Mouse (Mus musculus): ENCODE measurements around the gene Arrdc5.
A peak's percentile ranks its signal among the peaks of the same experiment; 100 is the strongest.

Arrdc5 gene

DNA sequence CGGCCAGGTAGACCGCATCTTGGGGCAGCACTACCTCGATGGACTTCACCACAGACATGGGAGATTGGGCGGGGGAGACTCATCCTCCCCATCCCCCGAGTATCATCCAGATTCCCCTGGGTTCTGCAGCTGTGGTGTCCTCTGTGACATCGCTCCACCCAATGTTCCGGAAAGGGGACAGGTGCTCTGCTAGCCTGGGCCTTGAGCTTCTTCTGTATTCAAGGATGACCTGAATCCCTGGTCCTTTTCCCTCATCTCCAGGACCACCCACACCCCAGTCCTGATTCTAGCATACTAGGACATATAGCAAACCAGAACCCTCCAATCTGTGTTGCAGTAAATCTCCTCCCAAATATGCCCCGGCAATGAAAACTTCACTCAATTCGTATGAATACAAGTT lies at the start of gene Arrdc5:
Gene Arrdc5, minus strand, starts transcription at position 101 of the 400 bp plus-strand sequence.
- DNase-seq (ENCODE audit: low read depth, low spot score): no peak

DNA sequence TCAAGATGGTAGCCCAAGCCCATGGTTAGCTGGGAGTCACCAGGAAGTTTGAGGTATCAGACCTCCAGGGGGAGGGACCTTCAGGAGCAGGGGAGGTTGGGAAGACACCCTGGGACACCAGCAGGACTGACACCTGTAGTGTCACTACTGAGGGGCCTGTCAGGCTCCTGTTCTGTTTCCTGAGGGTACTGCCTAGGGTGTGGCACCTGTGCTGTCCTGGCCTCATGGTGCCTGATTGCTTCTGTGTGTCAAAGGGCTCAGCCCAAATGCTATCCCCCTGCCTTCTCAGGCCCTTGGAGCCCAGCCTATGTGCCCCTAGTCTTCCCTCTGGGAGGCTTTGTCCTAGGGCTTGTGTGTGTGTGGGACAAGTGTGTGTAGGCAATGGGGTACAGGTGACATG lies 48.5 kb upstream of the Arrdc5 start:
- no peak for DNase-seq (ENCODE audit: low read depth, low spot score)

DNA sequence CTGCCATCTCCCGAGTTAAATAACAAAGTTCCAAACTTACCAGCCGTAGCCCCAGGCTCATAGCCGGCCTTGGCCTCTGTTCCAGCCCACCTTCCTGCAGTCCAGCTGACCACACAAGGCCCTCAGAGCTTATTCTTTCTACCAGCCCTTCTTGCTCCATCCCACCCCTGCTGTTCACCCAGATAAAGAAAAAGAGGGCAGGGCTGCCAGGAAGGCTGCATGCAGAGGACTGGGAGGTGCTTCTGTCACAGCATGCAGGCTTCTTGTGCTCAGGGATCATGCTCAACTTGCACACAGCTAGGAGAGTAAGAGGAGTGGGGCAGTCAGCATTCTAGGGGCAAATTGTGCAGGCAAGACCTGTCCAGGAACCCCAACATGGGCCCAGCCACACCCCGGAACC lies 48.0 kb upstream of the Arrdc5 start:
- no peak for DNase-seq (ENCODE audit: low read depth, low spot score)

DNA sequence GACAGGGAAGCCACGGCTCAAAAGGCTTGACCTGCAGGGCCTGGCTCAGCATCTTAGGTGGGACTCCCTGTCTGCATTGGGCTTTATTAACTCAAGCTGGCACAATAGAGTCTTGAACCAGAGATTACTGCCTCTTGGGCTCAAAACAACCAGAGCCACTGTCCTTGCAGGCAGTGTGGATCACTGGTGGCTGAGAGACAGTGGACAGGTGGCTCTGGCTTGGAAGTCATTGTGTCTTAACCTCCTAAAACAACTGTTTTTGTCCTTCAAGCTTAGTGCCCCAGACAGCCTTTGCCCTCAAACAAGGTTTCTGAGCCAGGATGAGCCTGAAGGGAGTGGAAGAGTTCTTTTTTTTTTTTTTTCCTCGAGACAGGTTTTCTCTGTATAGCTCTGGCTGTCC lies 45.3 kb upstream of the Arrdc5 start:
- no peak for DNase-seq (ENCODE audit: low read depth, low spot score)

DNA sequence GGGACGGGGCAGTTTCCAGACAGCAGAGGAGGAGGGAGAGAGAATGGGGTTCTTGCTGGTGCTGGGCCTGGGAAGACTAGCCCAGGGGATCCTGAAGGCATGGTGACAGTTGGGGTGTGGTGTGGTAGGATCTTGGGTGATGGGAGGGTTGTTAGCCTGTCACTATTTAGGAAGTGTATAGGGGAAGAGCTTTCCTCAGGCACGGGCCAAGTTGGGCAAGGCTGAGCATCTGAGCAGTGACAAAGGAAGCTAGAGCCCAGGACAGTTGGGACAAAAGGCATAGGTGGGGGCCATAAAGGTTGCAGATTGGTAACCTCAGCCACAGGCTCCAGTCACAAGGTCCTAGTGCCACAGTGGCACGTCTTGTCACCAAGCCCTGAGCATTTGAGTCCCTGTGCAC lies 43.4 kb upstream of the Arrdc5 start:
- no peak for DNase-seq (ENCODE audit: low read depth, low spot score)

DNA sequence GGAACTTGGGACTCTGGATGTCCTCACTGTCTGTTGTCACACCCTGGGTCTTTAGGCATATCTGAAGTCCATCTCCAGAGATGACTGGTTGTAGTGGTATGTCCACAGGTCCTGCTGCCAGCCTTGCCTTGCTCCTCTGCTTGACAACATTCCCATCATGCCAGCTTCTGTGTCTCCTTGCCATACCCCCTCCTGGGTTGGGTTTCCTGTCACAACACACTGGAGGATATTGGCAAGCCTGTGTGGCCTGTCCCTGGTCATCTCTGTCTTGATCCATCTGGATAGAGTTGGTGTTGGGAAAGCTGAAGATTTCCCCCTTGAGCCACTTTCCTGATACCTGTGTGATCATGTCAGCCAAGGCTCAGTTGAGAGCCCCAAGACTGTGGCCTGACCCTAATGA lies 40.6 kb upstream of the Arrdc5 start:
- DNase-seq (ENCODE audit: low read depth, low spot score): no peak

DNA sequence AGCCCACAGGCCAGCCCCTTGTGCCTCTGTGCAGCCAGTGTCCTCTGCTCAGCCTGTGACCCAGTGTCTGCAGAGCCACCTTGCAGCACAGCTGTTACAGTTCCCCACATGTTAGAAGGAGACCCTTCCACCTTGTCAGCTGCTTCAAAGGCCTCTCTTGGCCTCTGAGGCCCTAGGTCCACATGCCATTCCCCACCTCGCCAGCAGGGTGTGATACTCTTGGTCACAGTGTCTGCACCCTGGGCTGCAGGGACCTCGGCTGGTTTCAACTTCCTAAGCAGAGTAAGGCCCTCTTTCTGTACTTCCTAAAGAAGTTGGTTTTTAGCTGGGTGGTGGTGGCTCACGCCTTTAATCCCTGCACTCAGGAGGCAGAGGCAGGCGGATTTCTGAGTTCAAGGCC lies 38.8 kb upstream of the Arrdc5 start:
- peak; percentile 58 for DNase-seq (ENCODE audit: low read depth, low spot score)

DNA sequence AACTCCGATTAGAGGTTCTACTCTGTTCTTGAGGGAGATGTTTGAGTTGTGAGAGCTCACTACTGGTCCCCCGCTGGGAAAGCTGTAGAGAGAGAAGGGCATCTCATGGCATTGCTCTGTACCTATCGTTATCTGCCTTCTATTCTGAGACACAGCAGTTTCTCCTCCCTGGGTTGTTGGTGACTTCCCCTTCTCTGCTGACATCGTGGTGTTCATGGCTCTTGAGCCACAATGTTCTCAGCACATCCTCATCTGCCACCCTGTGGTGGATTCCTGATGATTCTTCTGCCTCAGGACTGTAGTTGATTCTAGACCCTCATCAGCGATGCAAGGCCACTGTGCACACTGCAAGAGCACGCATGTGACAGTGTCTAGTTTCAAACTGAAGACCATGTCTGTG lies 37.7 kb upstream of the Arrdc5 start:
- no peak for DNase-seq (ENCODE audit: low read depth, low spot score)

DNA sequence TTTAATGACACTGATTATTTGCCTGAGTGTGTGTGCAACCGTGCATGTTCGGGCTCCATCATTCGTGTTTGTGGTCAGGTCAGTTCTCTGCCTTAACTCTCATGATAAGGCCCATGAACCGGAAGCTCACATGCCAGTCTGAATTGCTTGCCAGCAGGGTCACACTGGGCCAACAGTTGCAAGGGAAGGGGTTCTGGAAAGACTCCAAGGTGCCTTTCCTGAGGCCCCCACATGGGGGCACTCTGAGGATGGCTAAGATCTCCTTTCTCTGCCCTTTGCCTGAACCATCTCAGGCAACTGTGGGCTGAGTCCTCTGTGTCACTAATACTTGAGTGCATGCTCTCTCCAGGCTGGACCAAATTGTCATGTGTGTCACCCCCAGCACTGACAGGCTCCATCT lies 37.1 kb upstream of the Arrdc5 start:
- peak; percentile 67 for DNase-seq (ENCODE audit: low read depth, low spot score)

DNA sequence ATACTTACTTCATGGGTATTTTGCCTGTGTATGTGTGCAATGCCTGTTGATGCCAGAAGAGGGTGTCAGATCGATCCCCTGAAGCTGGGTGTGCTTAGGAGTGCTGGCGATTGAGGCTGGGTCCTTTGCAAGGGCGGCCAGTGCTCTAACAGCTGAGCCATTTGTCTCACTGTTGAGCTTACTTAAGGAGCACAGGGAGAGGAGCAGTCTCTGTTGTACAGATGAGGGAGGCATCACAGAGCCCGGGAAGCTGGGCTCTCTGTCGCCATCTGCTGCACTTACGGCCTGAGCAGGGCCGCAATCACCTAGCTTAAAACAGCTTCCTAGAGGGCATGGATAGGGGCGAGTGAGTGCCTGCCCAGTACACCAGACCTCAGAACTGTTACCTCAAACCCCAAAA lies 32.9 kb upstream of the Arrdc5 start:
- no peak for DNase-seq (ENCODE audit: low read depth, low spot score)

DNA sequence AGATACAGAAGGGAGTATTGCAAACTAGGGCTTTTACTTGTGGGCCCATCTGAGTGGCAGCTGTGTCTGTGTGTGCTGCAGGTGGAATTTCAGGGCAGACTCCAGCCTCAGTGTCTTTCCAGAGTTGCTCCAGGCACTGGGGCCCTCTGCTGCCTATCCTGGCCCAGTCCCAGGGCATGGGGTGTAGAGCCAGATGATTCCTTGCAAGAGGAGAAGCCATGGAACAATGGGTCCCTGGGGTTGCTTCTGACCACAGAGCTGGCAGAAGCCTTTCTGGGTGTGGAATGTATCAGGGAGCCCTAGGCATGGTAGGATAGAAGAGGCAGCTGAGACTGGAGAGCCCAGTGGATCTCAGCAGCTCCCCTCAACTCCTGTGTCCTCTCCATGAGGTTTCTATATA lies 31.2 kb upstream of the Arrdc5 start:
- DNase-seq (ENCODE audit: low read depth, low spot score): no peak

DNA sequence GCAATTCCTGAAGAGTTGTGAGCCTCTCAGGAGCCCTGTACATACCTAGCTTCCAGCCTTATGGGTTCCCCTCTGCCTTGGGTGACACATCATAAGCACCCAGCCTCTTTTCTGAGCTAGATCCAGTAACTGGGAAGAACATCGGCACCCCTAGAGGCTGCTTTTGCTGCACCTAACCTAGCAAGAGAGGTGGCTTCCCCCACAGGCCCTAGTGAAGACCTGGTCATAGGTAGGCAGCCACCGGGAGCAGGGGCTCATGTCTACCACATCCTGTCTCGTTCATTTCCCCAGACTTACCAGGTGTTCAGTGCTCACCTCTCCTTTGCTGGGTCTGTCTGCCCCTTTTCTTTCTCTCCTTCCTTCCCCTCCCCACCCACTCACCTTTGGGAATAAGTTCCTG lies 30.3 kb upstream of the Arrdc5 start:
- DNase-seq (ENCODE audit: low read depth, low spot score): peak; percentile 62

DNA sequence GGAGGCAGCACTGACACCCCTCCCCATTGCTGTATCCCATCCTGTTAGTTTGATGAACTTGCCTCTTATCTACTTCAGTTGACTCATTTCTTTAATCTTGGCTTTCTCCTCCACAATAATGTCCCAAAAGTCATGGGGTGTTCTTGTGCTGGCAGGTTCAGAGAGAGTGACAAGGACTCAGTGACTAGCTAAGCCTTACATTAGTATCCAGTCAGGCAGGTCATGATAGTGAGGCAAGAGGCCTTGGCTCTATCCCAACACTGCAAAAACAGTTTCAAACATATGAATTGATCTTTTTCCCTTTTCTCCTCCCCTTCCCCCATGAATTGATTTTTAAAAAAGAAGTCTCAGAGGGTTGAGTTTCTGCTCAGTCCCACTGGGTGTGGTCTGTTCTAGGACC lies 29.2 kb upstream of the Arrdc5 start:
- no peak for DNase-seq (ENCODE audit: low read depth, low spot score)

DNA sequence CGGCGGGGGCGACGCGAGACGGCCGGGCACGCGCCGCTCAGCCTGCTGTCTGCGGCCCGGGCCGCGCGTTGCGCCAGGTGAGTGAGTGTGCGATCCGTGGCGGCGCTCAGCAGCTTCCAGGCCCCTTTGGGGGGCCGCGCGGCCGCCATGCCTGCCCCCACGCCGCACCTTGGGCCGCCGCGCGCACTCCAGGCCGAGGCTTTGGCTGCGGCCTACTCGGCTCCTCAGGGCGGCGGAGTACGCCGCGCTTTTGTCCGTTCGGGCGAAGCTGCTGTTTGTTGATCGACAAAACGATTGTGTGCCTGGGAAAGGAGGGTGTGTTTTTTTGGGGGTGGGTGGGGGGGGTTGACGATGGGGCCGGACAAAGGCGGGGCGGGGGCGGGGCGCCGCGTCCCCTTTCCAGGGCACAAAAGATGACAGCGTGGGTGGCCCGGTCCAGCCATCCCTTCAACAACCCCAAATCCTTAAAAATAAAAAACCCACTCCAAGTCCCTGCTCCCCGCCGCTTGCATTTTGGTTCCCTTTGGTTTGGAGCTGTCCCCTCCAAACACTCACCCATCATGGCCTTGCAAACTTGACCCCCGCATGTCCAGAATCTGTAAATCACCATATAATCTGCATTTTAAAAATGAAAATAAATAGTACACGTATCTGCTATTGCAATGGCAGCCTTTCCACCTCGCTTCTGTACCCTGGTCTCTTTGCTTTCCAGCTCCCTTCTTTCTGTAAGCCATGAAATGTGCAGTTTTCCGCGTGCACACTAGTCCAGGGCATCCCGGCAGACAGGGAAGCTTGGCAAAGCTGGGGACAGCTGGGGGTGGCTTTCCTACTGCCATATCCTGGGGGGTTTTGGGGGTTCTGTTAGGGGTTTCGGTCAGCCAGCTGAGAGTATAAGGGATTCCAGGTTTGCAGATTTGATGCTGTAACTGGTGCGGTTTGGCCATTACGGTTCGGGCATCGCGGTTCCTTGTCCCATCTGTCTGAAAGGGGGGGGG lies 26.4 kb upstream of the Arrdc5 start:
- DNase-seq (ENCODE audit: low read depth, low spot score): no peak

DNA sequence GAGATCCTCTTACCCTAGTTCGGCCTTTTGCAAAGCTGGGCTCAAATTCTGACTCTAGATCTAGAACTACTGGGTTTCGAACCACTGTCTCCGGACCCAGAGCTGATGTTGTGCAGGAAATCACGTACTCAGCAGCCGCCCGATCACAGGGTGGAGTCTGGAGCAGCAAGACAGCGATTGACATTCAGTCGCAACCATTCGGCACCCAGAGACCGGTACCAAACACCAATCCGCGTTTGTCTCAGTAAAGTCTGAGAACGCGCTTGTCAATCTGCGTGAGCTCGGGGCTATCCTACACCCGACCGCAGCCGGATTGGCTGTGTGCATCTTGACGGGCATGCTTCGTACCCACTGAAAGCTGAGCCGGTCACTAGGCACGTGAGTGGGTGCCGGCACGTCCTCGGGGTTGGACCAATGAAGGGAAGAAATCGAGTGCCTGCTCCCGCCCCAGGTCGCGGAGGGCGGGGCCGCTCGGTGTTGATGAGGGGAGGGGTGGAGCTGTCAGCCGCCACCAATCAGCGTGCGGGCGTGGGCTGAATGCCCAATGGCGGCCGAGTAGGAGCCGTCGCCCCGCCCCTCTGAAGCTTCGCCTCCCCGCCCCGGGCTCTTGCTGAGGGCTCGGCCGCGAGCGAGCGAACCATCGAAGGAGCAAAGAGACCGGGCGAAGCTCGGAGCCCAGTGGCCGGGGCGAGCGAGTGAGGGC lies 25.5 kb upstream of the Arrdc5 start, which contains the start of gene Kdm4b:
Gene Kdm4b, plus strand, starts transcription at position 613 of the 703 bp plus-strand sequence.
- peak; percentile 100 for DNase-seq (ENCODE audit: low read depth, low spot score)

DNA sequence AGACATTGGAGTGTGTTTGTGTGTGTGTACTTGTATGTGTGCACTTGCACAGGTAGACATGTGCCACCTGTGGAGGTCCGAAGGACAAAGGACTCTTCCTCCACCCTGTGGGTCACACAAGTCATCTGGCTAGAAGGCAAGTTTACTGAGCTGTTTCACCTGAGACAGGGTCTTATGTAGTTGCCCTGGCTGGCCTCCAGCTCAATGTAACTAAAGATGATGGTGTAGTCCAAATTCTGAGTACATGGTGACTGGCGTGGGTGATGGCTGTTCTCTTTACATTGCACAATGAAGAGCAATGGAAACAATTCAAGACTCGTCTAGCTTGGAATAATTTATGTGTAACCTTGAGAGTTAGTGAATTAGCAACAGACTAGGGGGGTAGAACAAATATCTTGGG lies 24.3 kb upstream of the Arrdc5 start:
- DNase-seq (ENCODE audit: low read depth, low spot score): no peak

DNA sequence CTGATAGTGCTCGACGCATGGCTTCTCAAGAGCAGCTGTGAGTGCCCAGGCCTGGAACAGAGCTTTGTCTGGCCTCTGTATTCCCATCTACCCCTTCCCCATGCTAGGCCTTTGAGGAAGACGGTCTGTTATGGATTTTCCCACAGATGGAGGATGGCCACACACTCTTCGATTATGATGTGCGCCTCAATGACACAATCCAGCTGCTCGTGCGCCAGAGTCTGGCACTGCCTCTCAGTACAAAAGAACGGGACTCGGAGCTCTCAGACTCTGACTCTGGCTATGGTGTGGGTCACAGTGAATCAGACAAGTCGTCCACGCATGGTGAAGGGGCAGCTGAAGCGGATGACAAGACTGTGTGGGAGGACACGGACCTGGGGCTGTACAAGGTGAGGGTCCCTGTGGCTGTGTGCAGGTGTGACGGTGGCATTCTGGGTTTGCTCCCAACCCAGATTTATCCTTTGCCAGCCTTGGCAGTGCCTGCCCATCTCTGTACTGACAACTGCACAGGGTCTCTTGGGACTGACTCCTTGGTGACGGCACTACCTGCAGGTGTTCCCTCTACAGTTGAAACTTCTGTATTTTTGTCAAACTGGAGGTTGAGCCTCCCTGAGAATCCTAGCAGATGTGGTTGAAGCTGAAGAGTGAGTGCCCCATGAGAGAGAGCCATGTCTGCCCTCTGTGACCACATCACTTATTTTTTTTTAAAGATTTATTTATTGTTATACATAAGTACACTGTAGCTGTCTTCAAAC lies 9.3 kb upstream of the Arrdc5 start:
- no peak for DNase-seq (ENCODE audit: low read depth, low spot score)

DNA sequence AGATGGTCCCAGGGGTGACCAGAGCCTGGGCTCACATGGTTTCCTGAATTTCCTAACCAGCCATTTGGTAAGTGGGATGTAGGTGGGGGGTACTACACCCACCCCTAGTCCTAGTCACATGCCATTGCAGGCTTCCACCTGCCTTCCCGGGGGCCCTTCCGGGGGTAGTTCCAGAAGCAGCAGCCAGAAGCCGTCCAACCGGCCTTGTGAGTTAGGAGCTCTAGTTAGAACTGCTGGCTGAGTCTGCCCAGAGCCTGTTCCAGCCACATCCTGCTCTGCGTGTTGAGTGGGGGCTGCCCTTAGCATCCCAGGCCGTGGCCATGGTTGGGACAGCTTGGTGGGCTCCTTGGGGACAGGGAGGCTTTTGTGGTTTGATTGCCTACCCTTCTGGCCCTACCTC lies 8.0 kb upstream of the Arrdc5 start:
- no peak for DNase-seq (ENCODE audit: low read depth, low spot score)

DNA sequence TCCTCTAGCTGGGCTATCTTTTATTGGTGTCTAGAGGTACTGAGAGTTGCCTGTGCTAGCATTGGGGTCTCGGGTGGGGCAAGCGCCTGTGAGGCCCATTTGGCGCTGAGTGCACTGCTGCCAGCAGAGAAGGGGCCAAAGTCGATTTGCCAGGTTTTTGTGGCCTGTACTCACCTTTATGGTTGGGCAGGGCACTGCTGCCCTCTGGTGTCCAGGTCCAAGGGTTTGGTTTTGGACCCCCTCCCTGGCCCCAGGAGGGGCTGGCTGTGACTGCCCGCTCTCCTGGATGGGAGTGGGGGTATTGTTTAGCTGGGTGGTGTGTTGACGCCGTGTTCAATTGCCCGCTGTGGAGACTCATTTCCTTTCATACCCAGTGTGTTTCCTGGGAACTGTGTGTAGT lies 5.7 kb upstream of the Arrdc5 start:
- peak; percentile 35 for DNase-seq (ENCODE audit: low read depth, low spot score)

DNA sequence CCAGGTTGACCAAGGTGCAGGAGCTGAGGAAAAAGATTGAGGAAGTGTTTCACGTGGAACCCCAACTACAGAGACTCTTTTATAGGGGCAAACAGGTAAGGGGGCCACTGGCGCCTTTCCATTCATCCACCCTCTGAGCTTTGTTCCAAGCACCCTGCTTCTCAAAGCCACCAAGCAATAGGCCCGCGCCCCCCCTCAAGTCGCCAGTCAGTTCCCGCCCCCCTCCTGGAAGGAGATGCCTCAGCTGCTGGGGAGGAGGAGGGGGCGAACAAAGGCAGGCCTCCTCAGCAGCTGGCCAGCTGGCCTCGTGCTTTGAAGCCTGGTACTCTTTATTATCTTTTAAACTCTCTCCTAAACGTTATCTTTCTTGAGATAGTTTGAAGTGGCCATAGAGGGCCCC lies 5.1 kb upstream of the Arrdc5 start:
- no peak for DNase-seq (ENCODE audit: low read depth, low spot score)

DNA sequence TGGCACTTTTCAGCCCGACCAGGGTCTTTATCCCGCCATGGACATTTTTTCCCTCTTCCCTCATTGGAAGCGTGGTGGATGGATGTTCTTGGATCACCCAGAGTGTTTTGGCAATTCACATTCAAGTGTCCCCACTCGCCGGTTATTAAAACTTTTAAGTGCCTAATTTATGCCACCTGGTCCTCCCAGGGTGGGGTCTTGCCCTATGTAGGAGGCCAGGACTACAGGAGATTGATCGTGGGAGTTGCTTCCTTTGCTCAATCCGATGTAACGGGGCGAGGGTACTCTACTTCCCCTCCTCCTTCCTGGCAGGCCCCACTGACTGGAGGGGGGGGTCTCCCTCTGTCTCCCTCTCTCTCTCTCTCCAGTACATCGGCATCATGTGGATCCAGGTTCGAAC lies 4.6 kb upstream of the Arrdc5 start:
- no peak for DNase-seq (ENCODE audit: low read depth, low spot score)
